ENCODE assay signal across 7 mouse cellular contexts in the genomic region with DNA sequence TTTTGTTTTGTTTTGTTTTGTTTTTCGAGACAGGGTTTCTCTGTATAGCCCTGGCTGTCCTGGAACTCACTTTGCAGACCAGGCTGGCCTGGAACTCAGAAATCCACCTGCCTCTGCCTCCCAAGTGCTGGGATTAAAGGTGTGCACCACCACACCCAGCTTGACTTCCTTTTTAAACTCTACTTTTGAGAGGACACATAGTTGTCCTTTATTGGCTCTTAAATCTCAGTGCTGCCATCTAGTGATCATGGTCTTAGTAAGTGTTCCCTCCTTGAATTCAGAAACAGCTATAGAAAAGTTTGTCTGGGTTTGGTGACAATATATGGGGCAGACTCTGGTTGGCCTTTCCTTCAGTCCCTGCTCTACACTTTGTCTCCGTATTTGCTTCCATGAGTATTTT.
DNase-seq lines count a peak whose midpoint lies in the region; ATAC-seq and TF ChIP-seq lines count a peak whose summit lies in the region.
"Not testable (repeated sequence)": the region's sequence is repeated elsewhere in the genome, so short reads cannot be mapped to it uniquely, and the experiment has no call there.

No protein-coding gene starts in this region.

- H3K4me3 ChIP-seq in embryonic facial prominence, embryonic 11.5 days (ENCODE audit: low read depth, low read length); kidney, postnatal 0 days (replicated peaks; ENCODE audit: low read depth, low read length); liver, postnatal 0 days (ENCODE audit: low read depth, low read length): not testable (repeated sequence)

- not testable (repeated sequence) for H3K9me3 ChIP-seq in embryonic facial prominence, embryonic 11.5 days (replicated peaks; ENCODE audit: control insufficient read depth, low read length); kidney, postnatal 0 days (replicated peaks; ENCODE audit: low read length); liver, postnatal 0 days (ENCODE audit: low read length)

- 73% methylated on average over 2 of the region's 2 CpGs for WGBS in embryonic facial prominence, embryonic 11.5 days
- WGBS in kidney, postnatal 0 days, result 86% methylated on average over 2 of the region's 2 CpGs
- 61% methylated on average over 2 of the region's 2 CpGs for WGBS in liver, postnatal 0 days (ENCODE audit: insufficient replicate concordance)

- H3K4me1 ChIP-seq in embryonic facial prominence, embryonic 11.5 days (ENCODE audit: control insufficient read depth, insufficient read depth, low read length); kidney, postnatal 0 days (replicated peaks; ENCODE audit: insufficient read depth, low read length); liver, postnatal 0 days (ENCODE audit: insufficient read depth): not testable (repeated sequence)

- peak; percentile 69 for DNase-seq in MEL-GATA-1-ER (ENCODE audit: extremely low read depth, low read depth)
- peak; percentile 25 for DNase-seq in c-Kit-negative CD71-positive TER-119-positive erythroid progenitor cells, embryonic 14.5 days (ENCODE audit: low read depth, low spot score)
- peak; percentile 86 for DNase-seq in embryonic facial prominence, embryonic 11.5 days (ENCODE audit: low spot score)
- DNase-seq in heart, adult 9 months (ENCODE audit: low spot score in 2 of 2), result peak; percentile 16 to 53
- DNase-seq in kidney, postnatal 0 days (ENCODE audit: low spot score), result peak; percentile 92
- not testable (repeated sequence) for DNase-seq in liver, postnatal 0 days

- ATAC-seq in embryonic facial prominence, embryonic 11.5 days (replicated peaks; ENCODE audit: insufficient number of reproducible peaks, low FRiP score, low TSS enrichment, low read depth); kidney, postnatal 0 days (replicated peaks; ENCODE audit: low FRiP score, low read depth); liver, postnatal 0 days: not testable (repeated sequence)
- peak; percentile 87 for ATAC-seq in neutrophil, adult 5-6 weeks (ENCODE audit: extremely low read depth, insufficient number of reproducible peaks, low FRiP score, poor library complexity, severe bottlenecking)

- not testable (repeated sequence) for H3K36me3 ChIP-seq in embryonic facial prominence, embryonic 11.5 days (replicated peaks; ENCODE audit: control insufficient read depth, insufficient read depth, low read depth, low read length)
- peaks cover 42% of the 10 kb centered on the region for H3K36me3 ChIP-seq in kidney, postnatal 0 days (ENCODE audit: insufficient read depth, low read length)
- peaks cover 58% of the 10 kb centered on the region for H3K36me3 ChIP-seq in liver, postnatal 0 days (replicated peaks; ENCODE audit: insufficient read depth, low read length)

- not testable (repeated sequence) for H3K9ac ChIP-seq in embryonic facial prominence, embryonic 11.5 days (replicated peaks; ENCODE audit: low read length); kidney, postnatal 0 days (ENCODE audit: low read depth, low read length); liver, postnatal 0 days (replicated peaks)

- H3K4me2 ChIP-seq in embryonic facial prominence, embryonic 11.5 days (ENCODE audit: low read depth, low read length); kidney, postnatal 0 days (ENCODE audit: low read length); liver, postnatal 0 days (ENCODE audit: low read depth, low read length): not testable (repeated sequence)

- not testable (repeated sequence) for H3K27me3 ChIP-seq in embryonic facial prominence, embryonic 11.5 days (ENCODE audit: control insufficient read depth, insufficient read depth, low read length); kidney, postnatal 0 days (ENCODE audit: insufficient read depth, low read length); liver, postnatal 0 days (ENCODE audit: insufficient read depth, low read length)

- TF ChIP-seq EP300 in liver, postnatal 0 days (IDR thresholded peaks at IDR 0.05; ENCODE audit: low read depth), result not testable (repeated sequence)

- not testable (repeated sequence) for H3K27ac ChIP-seq in embryonic facial prominence, embryonic 11.5 days (replicated peaks; ENCODE audit: low read depth, low read length); kidney, postnatal 0 days; liver, postnatal 0 days (ENCODE audit: low read depth)

- peak; percentile 71 for TF ChIP-seq CTCF in kidney, postnatal 0 days (IDR thresholded peaks at IDR 0.05; ENCODE audit: low read depth)
- TF ChIP-seq CTCF in liver, postnatal 0 days (IDR thresholded peaks at IDR 0.05; ENCODE audit: low read depth), result peak; percentile 65
